19 mouse cellular contexts compared by ENCODE assay signal in the genomic region with DNA sequence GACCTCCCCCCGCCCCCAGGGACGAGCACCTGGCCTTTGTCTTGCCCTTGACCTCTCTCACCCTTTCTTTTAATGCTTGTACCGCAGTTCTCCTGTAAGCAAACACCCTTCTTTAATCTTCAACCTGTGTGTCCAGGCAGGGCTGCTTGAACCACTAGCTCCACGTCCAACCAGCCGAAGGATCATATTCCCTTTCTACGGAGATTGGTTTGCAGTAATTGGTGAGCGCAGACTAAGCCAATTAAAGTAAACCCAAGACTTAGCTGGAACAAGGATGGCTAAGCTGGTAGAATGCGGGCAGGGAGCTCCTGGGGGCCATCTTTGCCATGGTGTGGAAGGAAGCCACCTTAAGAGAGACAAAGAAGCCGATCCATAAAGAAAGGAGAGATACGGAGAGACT.
DNase-seq lines count a peak whose midpoint lies in the region; ATAC-seq and TF ChIP-seq lines count a peak whose summit lies in the region.
"Had no signal": no experiment of that assay in that cellular context is flagged by ENCODE, and none has a peak within 500 bp of the region (broad histone marks: within the 10 kb centered on the region; RNA-seq: fewer than 3 reads in every experiment).

No protein-coding gene starts in this region.

- no peak for ATAC-seq in lung, embryonic 14.5 days (ENCODE audit: insufficient read depth)
- ATAC-seq: CD4-positive, CD25-positive, alpha-beta regulatory T cell, adult 4 months; intestine, postnatal 0 days; midbrain, embryonic 15.5 days had no signal

- H3K27ac ChIP-seq in heart, embryonic 10.5 days, result 0 out of 2 replicates have a peak overlapping the region, but pooled peaks have one; percentile 8
- H3K27ac ChIP-seq in lung, embryonic 14.5 days (ENCODE audit: low read depth), result peak overlapping the region; percentile 61
- H3K27ac ChIP-seq in embryonic facial prominence, embryonic 10.5 days (replicated peaks), result peak overlapping the region; percentile 60
- H3K27ac ChIP-seq: liver, embryonic 13.5 days; midbrain, embryonic 15.5 days had no signal

- no peaks in the 10 kb centered on the region for H3K27me3 ChIP-seq in heart, embryonic 10.5 days (ENCODE audit: insufficient read depth, poor library complexity, severe bottlenecking)
- no peaks in the 10 kb centered on the region for H3K27me3 ChIP-seq in lung, embryonic 14.5 days (ENCODE audit: insufficient read depth, low read length)
- H3K27me3 ChIP-seq in embryonic facial prominence, embryonic 10.5 days (replicated peaks; ENCODE audit: low read depth, poor library complexity, severe bottlenecking), result no peaks in the 10 kb centered on the region
- H3K27me3 ChIP-seq: heart, embryonic 12.5 days; liver, embryonic 13.5 days; megakaryocyte, embryonic 14.5 days; midbrain, embryonic 15.5 days had no signal

- 0 out of 2 replicates have a peak, but pooled peaks cover under 1% of the 10 kb centered on the region for H3K36me3 ChIP-seq in heart, embryonic 10.5 days
- no peaks in the 10 kb centered on the region for H3K36me3 ChIP-seq in lung, embryonic 14.5 days (ENCODE audit: insufficient read depth)
- H3K36me3 ChIP-seq in embryonic facial prominence, embryonic 10.5 days (replicated peaks), result peaks cover 2% of the 10 kb centered on the region
- H3K36me3 ChIP-seq: liver, embryonic 13.5 days; midbrain, embryonic 15.5 days had no signal

- no peak overlapping the region for H3K9ac ChIP-seq in lung, embryonic 14.5 days
- H3K9ac ChIP-seq: heart, embryonic 12.5 days; liver, embryonic 13.5 days; midbrain, embryonic 15.5 days had no signal

- peaks cover 3% of the 10 kb centered on the region; the same call in 1 of the 2 replicates for H3K9me3 ChIP-seq in heart, embryonic 10.5 days
- H3K9me3 ChIP-seq in lung, embryonic 14.5 days (ENCODE audit: low read depth, low read length), result 0 out of 2 replicates have a peak, but pooled peaks cover 2% of the 10 kb centered on the region
- H3K9me3 ChIP-seq in embryonic facial prominence, embryonic 10.5 days, result peaks cover 4% of the 10 kb centered on the region
- H3K9me3 ChIP-seq: midbrain, embryonic 15.5 days had no signal

- DNase-seq in heart, embryonic 10.5 days (ENCODE audit: low spot score), result no peak
- DNase-seq in heart, adult 11 months, result no peak
- DNase-seq in lung, embryonic 14.5 days, result no peak
- DNase-seq in lung, postnatal 4 days, result no peak
- peak; percentile 43 for DNase-seq in embryonic facial prominence, embryonic 10.5 days (ENCODE audit: low spot score)
- peak; percentile 79 for DNase-seq in retina, postnatal 1 day
- no peak for DNase-seq in neural tube, embryonic 10.5 days (ENCODE audit: extremely low spot score, low spot score)
- DNase-seq: adrenal gland, postnatal 14 days; cerebellum, adult 9-10 months; heart, postnatal 10 days; kidney, postnatal 4 days; liver, embryonic 13.5 days; lung, adult 2 months had no signal

- no peak overlapping the region for H3K4me3 ChIP-seq in heart, embryonic 10.5 days
- no peak overlapping the region for H3K4me3 ChIP-seq in lung, embryonic 14.5 days (ENCODE audit: low read depth, low read length)
- H3K4me3 ChIP-seq in embryonic facial prominence, embryonic 10.5 days, result no peak overlapping the region
- H3K4me3 ChIP-seq: heart, embryonic 12.5 days; liver, embryonic 13.5 days; megakaryocyte, embryonic 14.5 days; midbrain, embryonic 15.5 days; myocyte had no signal

- 0 out of 2 replicates have a peak, but pooled peaks cover 10% of the 10 kb centered on the region for H3K4me1 ChIP-seq in heart, embryonic 10.5 days
- peaks cover 6% of the 10 kb centered on the region; the same call in 1 of the 2 replicates for H3K4me1 ChIP-seq in lung, embryonic 14.5 days (ENCODE audit: insufficient read depth)
- peaks cover 26% of the 10 kb centered on the region for H3K4me1 ChIP-seq in embryonic facial prominence, embryonic 10.5 days
- H3K4me1 ChIP-seq: liver, embryonic 13.5 days; megakaryocyte, embryonic 14.5 days; midbrain, embryonic 15.5 days had no signal

- WGBS in heart, embryonic 10.5 days, result 81% methylated on average over 10 of the region's 10 CpGs
- WGBS in lung, embryonic 14.5 days, result 78% methylated on average over 10 of the region's 10 CpGs
- 53% methylated on average over 10 of the region's 10 CpGs for WGBS in embryonic facial prominence, embryonic 10.5 days

- no peak overlapping the region for H3K4me2 ChIP-seq in lung, embryonic 14.5 days
- H3K4me2 ChIP-seq: heart, embryonic 12.5 days; liver, embryonic 13.5 days; midbrain, embryonic 15.5 days had no signal

- no peak for TF ChIP-seq CTCF in lung, embryonic 14.5 days (IDR thresholded peaks at IDR 0.05; ENCODE audit: low read depth)

Comparison
In these comparisons a context has a peak if more than half of its experiments do, and no peak if none do; other contexts are left out.
1. DNase-seq: peak in embryonic facial prominence, embryonic 10.5 days (single experiment) and retina, postnatal 1 day (single experiment); none in heart, embryonic 10.5 days (single experiment), heart, adult 11 months (single experiment), lung, embryonic 14.5 days (single experiment), lung, postnatal 4 days (0 of 2) and neural tube, embryonic 10.5 days (single experiment).
2. H3K27ac ChIP-seq: peak in every context shown above with its lines; median percentile 61 in lung, embryonic 14.5 days; 60 in embryonic facial prominence, embryonic 10.5 days; 8 in heart, embryonic 10.5 days.